Mouse (Mus musculus): ENCODE measurements around the gene Fam167b.

The Fam167b gene

GRCm38 (mm10) chr4:129578466-129578865, at the start of gene Fam167b:
Gene Fam167b (minus strand): TSS chr4:129578549.
- no peak for DNase-seq (ENCODE audit: low spot score)

- no peak for DNase-seq (ENCODE audit: low spot score)
These were observed 47.7 kb upstream of the Fam167b start for GRCm38 (mm10) chr4:129626035-129626434.

- DNase-seq (ENCODE audit: low spot score) = peak; percentile 9
These were observed 47.1 kb upstream of the Fam167b start for GRCm38 (mm10) chr4:129625496-129625895.

- peak; percentile 82 for DNase-seq (ENCODE audit: low spot score)
These were observed 46.7 kb upstream of the Fam167b start for GRCm38 (mm10) chr4:129625029-129625370.

- DNase-seq (ENCODE audit: low spot score) = peak; percentile 90
These were observed 46.1 kb upstream of the Fam167b start for GRCm38 (mm10) chr4:129624281-129625028.

GRCm38 (mm10) chr4:129623681-129624091, 45.3 kb upstream of the Fam167b start, which contains the start of gene Ccdc28b:
Gene Ccdc28b (minus strand): TSS chr4:129623947.
- peak; percentile 73 for DNase-seq (ENCODE audit: low spot score)

GRCm38 (mm10) chr4:129622803-129623535, 44.6 kb upstream of the Fam167b start:
- DNase-seq (ENCODE audit: low spot score) = no peak

GRCm38 (mm10) chr4:129622120-129622802, 43.9 kb upstream of the Fam167b start:
- no peak for DNase-seq (ENCODE audit: low spot score)

- no peak for DNase-seq (ENCODE audit: low spot score)
These were observed 43.0 kb upstream of the Fam167b start for GRCm38 (mm10) chr4:129621283-129621841.

- DNase-seq (ENCODE audit: low spot score) = no peak
These were observed 42.3 kb upstream of the Fam167b start for GRCm38 (mm10) chr4:129620419-129621282.

GRCm38 (mm10) chr4:129618786-129619691, 40.7 kb upstream of the Fam167b start, which contains the start of gene Iqcc:
Gene Iqcc (minus strand): TSS chr4:129619099.
- DNase-seq (ENCODE audit: low spot score) = peak; percentile 96

GRCm38 (mm10) chr4:129618031-129618430, 39.7 kb upstream of the Fam167b start:
- no peak for DNase-seq (ENCODE audit: low spot score)

- DNase-seq (ENCODE audit: low spot score) = no peak
These were observed 38.8 kb upstream of the Fam167b start for GRCm38 (mm10) chr4:129617121-129617641.

- DNase-seq (ENCODE audit: low spot score) = no peak
These were observed 38.3 kb upstream of the Fam167b start for GRCm38 (mm10) chr4:129616631-129617030.

- no peak for DNase-seq (ENCODE audit: low spot score)
These were observed 37.5 kb upstream of the Fam167b start for GRCm38 (mm10) chr4:129615801-129616290.

- DNase-seq (ENCODE audit: low spot score) = no peak
These were observed 35.7 kb upstream of the Fam167b start, which contains the start of gene Dcdc2b for GRCm38 (mm10) chr4:129614093-129614492. Gene Dcdc2b (minus strand): TSS chr4:129614257.

- DNase-seq (ENCODE audit: low spot score) = no peak
These were observed 32.1 kb upstream of the Fam167b start for GRCm38 (mm10) chr4:129610472-129610871.

GRCm38 (mm10) chr4:129610026-129610425, 31.7 kb upstream of the Fam167b start:
- DNase-seq (ENCODE audit: low spot score) = no peak

GRCm38 (mm10) chr4:129609139-129609631, 30.8 kb upstream of the Fam167b start:
- DNase-seq (ENCODE audit: low spot score) = no peak
